Mouse (Mus musculus) kidney, adult 2 months (tissue): ENCODE data around the gene Gvin1.

ENCODE experiments used
- CTCF ChIP-seq: fragments of 200-500 bp; conservative IDR thresholded peaks from 2 replicates; pipeline ENCODE4 v1.5.1; 2011; ENCODE audit warnings: low read depth, mild to moderate bottlenecking, control low read depth, low read length, moderate library complexity, mixed read lengths; ENCODE audit not compliant: insufficient read depth, insufficient read length
- POLR2A ChIP-seq: fragments of 200-500 bp; IDR thresholded peaks from one replicate; pipeline ENCODE4 v1.6.1; 2011; ENCODE audit warnings: low read depth, low read length, control low read depth

- TF ChIP-seq POLR2A (no peak), CTCF (no peak)
Measured at GRCm38 (mm10) chr7:106248922-106249321, 33.8 kb upstream of the Gvin1 start.
